Mouse (Mus musculus): ENCODE data around the gene Kif4. TPM values are rescaled to one million over a fixed set of nuclear protein-coding genes. Genes with fewer than 3 reads are reported as not detected.

Gene Kif4
- total and polyA plus RNA-seq, 3 experiments, result 24.0 to 34.6 (median 29.5) TPM

DNA sequence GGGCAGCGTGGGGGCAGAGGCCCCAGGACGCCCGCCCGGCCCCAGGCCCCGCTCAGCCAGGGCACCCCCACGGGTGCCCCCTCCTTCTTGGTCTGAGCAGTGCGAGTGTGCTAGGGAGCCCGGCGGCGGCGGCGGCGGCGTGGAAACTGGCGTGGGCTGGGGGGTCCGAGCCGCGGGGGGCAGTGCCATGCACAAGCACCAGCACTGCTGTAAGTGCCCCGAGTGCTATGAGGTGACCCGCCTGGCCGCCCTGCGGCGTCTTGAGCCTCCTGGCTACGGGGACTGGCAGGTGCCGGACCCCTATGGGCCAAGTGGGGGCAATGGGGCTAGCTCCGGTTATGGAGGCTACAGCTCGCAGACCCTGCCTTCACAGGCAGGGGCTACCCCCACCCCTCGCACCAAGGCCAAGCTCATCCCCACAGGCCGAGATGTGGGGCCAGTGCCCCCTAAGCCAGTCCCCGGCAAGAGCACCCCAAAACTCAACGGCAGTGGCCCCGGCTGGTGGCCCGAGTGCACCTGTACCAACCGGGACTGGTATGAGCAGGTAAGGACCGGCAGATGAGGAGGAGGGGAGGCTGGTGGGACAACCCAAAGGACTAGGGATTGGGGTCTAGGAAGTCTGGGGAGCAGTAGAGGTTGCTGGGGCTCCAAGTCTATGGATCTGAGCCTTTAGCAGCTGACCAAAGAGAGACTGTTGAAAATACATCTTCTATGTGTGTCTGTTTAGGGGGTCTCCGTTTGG lies 142.5 kb downstream of the Kif4 start:
- H3K36me3 ChIP-seq (replicated peaks in 1 of 2; ENCODE audit: control insufficient read depth in 1 of 2, insufficient read depth in 1 of 2, low read length in 1 of 2), result no peaks in the 10 kb centered on the region
- H3K27me3 ChIP-seq (replicated peaks), result no peaks in the 10 kb centered on the region
- no peaks in the 10 kb centered on the region for H3K4me1 ChIP-seq (ENCODE audit: control insufficient read depth in 1 of 2, insufficient read depth in 2 of 2)
- H3K9me3 ChIP-seq (replicated peaks; ENCODE audit: low read length), result no peaks in the 10 kb centered on the region
- in situ Hi-C loops (cut with MboI; ENCODE audit: low pct_ligation_motif_present, low pct_unique_long_range_greater_than_20kb, low sequenced_read_pairs) (no loop called here), dilution Hi-C loops (cut with MboI; ENCODE audit: extremely low pct_ligation_motif_present, extremely low pct_unique_long_range_greater_than_20kb, low sequenced_read_pairs) (no loop called here)
- no peak for TF ChIP-seq ZNF384 (IDR thresholded peaks at IDR 0.05; ENCODE audit: low read depth, low read length)
- no peak for TF ChIP-seq NELFE (IDR thresholded peaks at IDR 0.05; ENCODE audit: low read depth, low read length)
- no peak for TF ChIP-seq JUND (conservative IDR thresholded peaks at IDR 0.05; ENCODE audit: low read depth, low read length)
- no peak for TF ChIP-seq ELF1 (IDR thresholded peaks at IDR 0.05; ENCODE audit: low read depth, low read length)
- TF ChIP-seq IRF4 (IDR thresholded peaks at IDR 0.05; ENCODE audit: low read depth, low read length), result no peak
- no peak for TF ChIP-seq MAX (IDR thresholded peaks at IDR 0.05; ENCODE audit: low read length)
- TF ChIP-seq ETS1 (conservative IDR thresholded peaks at IDR 0.05; ENCODE audit: low read depth, low read length), result no peak
- TF ChIP-seq TBP (conservative IDR thresholded peaks at IDR 0.05; ENCODE audit: low read depth, low read length), result no peak
- no peak for TF ChIP-seq GABPA (IDR thresholded peaks at IDR 0.05; ENCODE audit: insufficient replicate concordance, low read depth, low read length)
- TF ChIP-seq ZKSCAN1 (IDR thresholded peaks at IDR 0.05; ENCODE audit: borderline replicate concordance, low read depth, low read length), result no peak
- no peak for TF ChIP-seq CHD2 (IDR thresholded peaks at IDR 0.05; ENCODE audit: low read length)
- TF ChIP-seq HCFC1 (IDR thresholded peaks at IDR 0.05; ENCODE audit: low read depth, low read length), result no peak
- no peak for TF ChIP-seq POLR2AphosphoS2 (IDR thresholded peaks at IDR 0.05; ENCODE audit: low read depth, low read length)
- no peak for TF ChIP-seq ZMIZ1 (IDR thresholded peaks at IDR 0.05; ENCODE audit: low read depth, low read length)
- no peak for TF ChIP-seq NRF1 (IDR thresholded peaks at IDR 0.05; ENCODE audit: low read depth, low read length)
- TF ChIP-seq MYC (IDR thresholded peaks at IDR 0.05; ENCODE audit: low read depth, low read length), result no peak
- no peak overlapping the region for H3K4me2 ChIP-seq (ENCODE audit: insufficient read depth, low read depth, poor library complexity, severe bottlenecking)
- DNase-seq (ENCODE audit: extremely low read depth), result no peak
- H3K9ac ChIP-seq (ENCODE audit: insufficient read depth, low read depth), result no peak overlapping the region
- no peak overlapping the region for H3K4me3 ChIP-seq (replicated peaks in 1 of 3; ENCODE audit: low read depth in 2 of 3, low read length in 2 of 3, poor library complexity in 1 of 3)
- no peaks in the 10 kb centered on the region for H3K79me2 ChIP-seq (replicated peaks; ENCODE audit: control insufficient read depth, extremely low read depth, insufficient read depth, poor library complexity, severe bottlenecking)
- no peak overlapping the region for H3K27ac ChIP-seq (ENCODE audit: insufficient read depth, low read depth)

DNA sequence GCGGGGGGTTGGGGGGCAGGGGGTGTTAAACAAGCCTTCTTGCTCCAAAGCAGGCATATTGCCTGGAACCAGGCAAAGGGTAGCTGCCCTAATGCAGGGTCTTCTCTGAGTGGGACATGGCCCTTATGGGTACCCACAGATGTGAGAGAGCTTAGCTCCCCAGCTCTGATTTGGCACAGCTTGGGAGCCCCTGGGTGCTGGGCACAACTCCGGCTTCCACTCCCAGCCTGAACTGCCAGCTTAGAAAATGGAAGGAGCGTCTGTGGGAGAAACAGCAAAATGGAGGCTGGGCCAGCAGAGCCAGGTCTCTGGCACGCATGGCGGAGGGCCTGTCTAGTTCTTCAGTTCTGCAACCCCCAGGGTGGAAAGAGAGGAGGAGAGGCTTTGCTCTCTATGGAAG lies 143.7 kb downstream of the Kif4 start:
- dilution Hi-C loops (cut with MboI; ENCODE audit: extremely low pct_ligation_motif_present, extremely low pct_unique_long_range_greater_than_20kb, low sequenced_read_pairs), result no loop called here
- Histone ChIP-seq H3K36me3 (replicated peaks in 1 of 2; ENCODE audit: control insufficient read depth in 1 of 2, insufficient read depth in 1 of 2, low read length in 1 of 2) (no peaks in the 10 kb centered on the region), H3K4me3 (replicated peaks in 1 of 3; ENCODE audit: low read depth in 2 of 3, low read length in 2 of 3, poor library complexity in 1 of 3) (no peak overlapping the region), H3K9ac (ENCODE audit: insufficient read depth, low read depth) (no peak overlapping the region), H3K79me2 (replicated peaks; ENCODE audit: control insufficient read depth, extremely low read depth, insufficient read depth, poor library complexity, severe bottlenecking) (no peaks in the 10 kb centered on the region), H3K4me2 (ENCODE audit: insufficient read depth, low read depth, poor library complexity, severe bottlenecking) (no peak overlapping the region), H3K27ac (ENCODE audit: insufficient read depth, low read depth) (no peak overlapping the region), H3K27me3 (replicated peaks) (no peaks in the 10 kb centered on the region), H3K9me3 (replicated peaks; ENCODE audit: low read length) (no peaks in the 10 kb centered on the region), H3K4me1 (ENCODE audit: control insufficient read depth in 1 of 2, insufficient read depth in 2 of 2) (no peaks in the 10 kb centered on the region)
- no peak for TF ChIP-seq JUN (IDR thresholded peaks at IDR 0.05; ENCODE audit: insufficient read depth, low read depth, low read length)
- no peak for TF ChIP-seq E2F4 (IDR thresholded peaks at IDR 0.05; ENCODE audit: insufficient replicate concordance, low read depth, low read length)
- TF ChIP-seq ELF1 (IDR thresholded peaks at IDR 0.05; ENCODE audit: low read depth, low read length), result no peak
- TF ChIP-seq USF1 (IDR thresholded peaks at IDR 0.05; ENCODE audit: low read depth, low read length), result no peak
- no peak for TF ChIP-seq CHD1 (IDR thresholded peaks at IDR 0.05; ENCODE audit: low read depth, low read length)
- TF ChIP-seq POLR2AphosphoS2 (IDR thresholded peaks at IDR 0.05; ENCODE audit: low read depth, low read length), result no peak
- no peak for TF ChIP-seq MAX (IDR thresholded peaks at IDR 0.05; ENCODE audit: low read length)
- TF ChIP-seq SIN3A (IDR thresholded peaks at IDR 0.05; ENCODE audit: low read length), result no peak
- no peak for TF ChIP-seq MYC (IDR thresholded peaks at IDR 0.05; ENCODE audit: low read depth, low read length)
- TF ChIP-seq UBTF (IDR thresholded peaks at IDR 0.05; ENCODE audit: low read depth, low read length), result no peak
- TF ChIP-seq ZMIZ1 (IDR thresholded peaks at IDR 0.05; ENCODE audit: low read depth, low read length), result no peak
- no peak for TF ChIP-seq MEF2A (IDR thresholded peaks at IDR 0.05; ENCODE audit: borderline replicate concordance, low read depth, low read length)
- TF ChIP-seq MAZ (IDR thresholded peaks at IDR 0.05; ENCODE audit: low read depth, low read length), result no peak
- no peak for TF ChIP-seq NELFE (IDR thresholded peaks at IDR 0.05; ENCODE audit: low read depth, low read length)
- TF ChIP-seq CTCF (conservative IDR thresholded peaks at IDR 0.05 in 1 of 2, IDR thresholded peaks at IDR 0.05 in 1 of 2; ENCODE audit: low read depth in 2 of 2, low read length in 2 of 2), result no peak
- no peak for TF ChIP-seq POLR2A (IDR thresholded peaks at IDR 0.05; ENCODE audit: low read depth, low read length)
- in situ Hi-C loops (cut with MboI; ENCODE audit: low pct_ligation_motif_present, low pct_unique_long_range_greater_than_20kb, low sequenced_read_pairs), result no loop called here
- DNase-seq (ENCODE audit: extremely low read depth), result no peak

All from CH12.LX (cell line).